Mouse (Mus musculus) forebrain, embryonic 13.5 days (tissue): ENCODE data around the gene P2rx1. TPM values are rescaled to one million over a fixed set of nuclear protein-coding genes. Genes with fewer than 3 reads are reported as not detected.

Experiments used
- ATAC-seq: fragments of 200-750 bp; cut with Nextera tagmentation; 2 replicates; pipeline ENCODE4 v1.8.0; 2017
- H3K27ac ChIP-seq: fragments of 300-500 bp; sonication (generic); 2 replicates; pipeline ENCODE4 v1.5.1; 2015; ENCODE audit warnings: inconsistent platforms, mild to moderate bottlenecking, moderate library complexity
- H3K27me3 ChIP-seq: fragments of 300-500 bp; sonication (generic); 2 replicates; pipeline ENCODE4 v1.6.1; 2015; ENCODE audit warnings: mild to moderate bottlenecking, inconsistent platforms
- H3K36me3 ChIP-seq: fragments of 300-500 bp; sonication (generic); 2 replicates; pipeline ENCODE4 v1.6.1; 2015; ENCODE audit warnings: mild to moderate bottlenecking, inconsistent platforms; ENCODE audit not compliant: poor library complexity, severe bottlenecking
- H3K4me1 ChIP-seq: fragments of 300-500 bp; sonication (generic); 2 replicates; pipeline ENCODE4 v1.6.1; 2015; ENCODE audit warnings: inconsistent platforms
- H3K4me2 ChIP-seq: fragments of 300-500 bp; sonication (generic); 2 replicates; pipeline ENCODE4 v1.6.1; 2015; ENCODE audit warnings: inconsistent platforms, mild to moderate bottlenecking, moderate library complexity
- H3K4me3 ChIP-seq: fragments of 300-500 bp; sonication (generic); 2 replicates; pipeline ENCODE4 v1.5.1; 2015; ENCODE audit warnings: mild to moderate bottlenecking, inconsistent platforms
- H3K9ac ChIP-seq: fragments of 300-500 bp; sonication (generic); 2 replicates; pipeline ENCODE4 v1.6.1; 2015; ENCODE audit warnings: mild to moderate bottlenecking, inconsistent platforms
- H3K9me3 ChIP-seq: fragments of 300-500 bp; sonication (generic); replicated peaks from 2 replicates; pipeline ENCODE4 v1.6.1; 2016; ENCODE audit warnings: inconsistent platforms
- WGBS: fragments of 180-500 bp; shearing (Covaris S2); methylation state at CpG from one replicate; pipeline ENCODE4 v1.1.7; 2015; 5-methylcytosine and 5-hydroxymethylcytosine counted together
- polyA plus RNA-seq: library from polyadenylated mRNA; unstranded; fragments of >200 nt; fragmentation: Nextera tagmentation; extraction: Ambion mirVana; gene quantifications from 2 replicates; pipeline ENCODE4 v1.2.1, GENCODE M21; 2015

Gene P2rx1
- polyA plus RNA-seq, 1 experiment from 2014 or later = 0.46 TPM

GRCm38 (mm10) chr11:73030821-73031498 is 32.1 kb downstream of the P2rx1 start:
- Histone ChIP-seq H3K27ac (peak overlapping the region; percentile 80), H3K4me2 (peak overlapping the region; percentile 64), H3K36me3 (peaks cover 3% of the 10 kb centered on the region; the same call in 1 of the 2 replicates), H3K27me3 (no peaks in the 10 kb centered on the region), H3K4me3 (peak overlapping the region; percentile 29), H3K9ac (peak overlapping the region; percentile 55), H3K9me3 (no peaks in the 10 kb centered on the region), H3K4me1 (peaks cover 8% of the 10 kb centered on the region)
- peak; percentile 96 for ATAC-seq
- 22% methylated on average over 20 of the region's 20 CpGs for WGBS

GRCm38 (mm10) chr11:73031536-73031935 is 32.6 kb downstream of the P2rx1 start:
- ATAC-seq = peak; percentile 7; the same call in 1 of the 2 replicates
- Histone ChIP-seq H3K4me3 (0 out of 2 replicates have a peak overlapping the region, but pooled peaks have one; percentile 29), H3K27ac (peak overlapping the region; percentile 80), H3K4me2 (peak overlapping the region; percentile 64), H3K27me3 (no peaks in the 10 kb centered on the region), H3K36me3 (peaks cover 3% of the 10 kb centered on the region; the same call in 1 of the 2 replicates), H3K9me3 (no peaks in the 10 kb centered on the region), H3K9ac (peak overlapping the region; percentile 55), H3K4me1 (peaks cover 8% of the 10 kb centered on the region)
- WGBS = 68% methylated on average over 5 of the region's 5 CpGs

- no peak for ATAC-seq
- H3K4me3 ChIP-seq = no peak overlapping the region
- 85% methylated on average over 7 of the region's 7 CpGs for WGBS
- H3K27ac ChIP-seq = no peak overlapping the region
- no peak overlapping the region for H3K9ac ChIP-seq
- H3K36me3 ChIP-seq = peaks cover 20% of the 10 kb centered on the region; the same call in 1 of the 2 replicates
- peaks cover 6% of the 10 kb centered on the region for H3K4me1 ChIP-seq
- H3K4me2 ChIP-seq = no peak overlapping the region
- H3K27me3 ChIP-seq = no peaks in the 10 kb centered on the region
- no peaks in the 10 kb centered on the region for H3K9me3 ChIP-seq
Measured at GRCm38 (mm10) chr11:73036077-73036476, 37.2 kb downstream of the P2rx1 start.

DNA sequence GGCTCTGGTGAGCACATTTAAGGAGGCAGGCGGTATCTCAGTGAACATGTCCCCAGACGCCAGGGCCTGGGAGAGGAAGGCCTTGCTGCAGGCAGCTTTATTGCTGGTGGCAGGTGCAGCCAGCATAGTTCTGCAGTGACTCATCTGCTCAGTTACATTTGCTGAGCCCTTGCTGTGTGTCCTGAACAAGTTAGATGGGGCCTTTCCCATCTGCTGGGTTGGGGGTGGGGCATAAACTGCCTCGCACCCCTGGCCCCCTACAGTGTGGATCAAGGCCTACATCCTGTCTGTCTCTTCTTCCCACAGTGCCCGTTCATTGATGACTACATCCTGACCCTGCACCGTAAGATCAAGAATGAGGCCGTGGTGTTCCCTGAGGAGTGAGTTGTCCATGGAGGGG is 38.0 kb downstream of the P2rx1 start:
- no peak overlapping the region for H3K4me3 ChIP-seq
- H3K27me3 ChIP-seq = no peaks in the 10 kb centered on the region
- no peaks in the 10 kb centered on the region for H3K4me1 ChIP-seq
- H3K27ac ChIP-seq = no peak overlapping the region
- no peak overlapping the region for H3K9ac ChIP-seq
- H3K9me3 ChIP-seq = no peaks in the 10 kb centered on the region
- peaks cover 20% of the 10 kb centered on the region; the same call in 1 of the 2 replicates for H3K36me3 ChIP-seq
- no peak for ATAC-seq
- 77% methylated on average over 6 of the region's 6 CpGs for WGBS
- no peak overlapping the region for H3K4me2 ChIP-seq

DNA sequence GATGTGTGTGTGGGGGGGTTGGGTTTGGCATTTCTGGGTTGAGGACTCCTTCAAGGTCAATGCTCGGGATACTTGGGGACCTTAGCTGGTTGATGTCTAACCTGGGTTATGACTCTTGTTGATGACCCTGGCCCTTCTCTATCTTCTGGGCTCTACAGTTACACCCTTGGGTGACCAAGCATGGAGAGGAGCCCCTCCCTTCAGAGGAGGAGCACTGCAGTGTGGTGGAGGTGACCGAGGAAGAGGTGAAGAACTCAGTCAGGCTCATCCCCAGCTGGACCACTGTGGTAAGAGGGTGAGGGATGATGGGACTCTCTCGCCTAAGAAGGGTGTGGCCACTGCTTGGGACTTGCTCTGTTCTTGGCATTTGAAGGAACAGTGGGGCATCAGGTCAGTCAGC is 38.8 kb downstream of the P2rx1 start:
- H3K4me3 ChIP-seq = no peak overlapping the region
- no peak overlapping the region for H3K27ac ChIP-seq
- no peaks in the 10 kb centered on the region for H3K4me1 ChIP-seq
- H3K9ac ChIP-seq = no peak overlapping the region
- WGBS = 89% methylated on average over 3 of the region's 3 CpGs
- H3K9me3 ChIP-seq = no peaks in the 10 kb centered on the region
- ATAC-seq = no peak
- H3K4me2 ChIP-seq = no peak overlapping the region
- peaks cover 20% of the 10 kb centered on the region; the same call in 1 of the 2 replicates for H3K36me3 ChIP-seq
- H3K27me3 ChIP-seq = no peaks in the 10 kb centered on the region

DNA sequence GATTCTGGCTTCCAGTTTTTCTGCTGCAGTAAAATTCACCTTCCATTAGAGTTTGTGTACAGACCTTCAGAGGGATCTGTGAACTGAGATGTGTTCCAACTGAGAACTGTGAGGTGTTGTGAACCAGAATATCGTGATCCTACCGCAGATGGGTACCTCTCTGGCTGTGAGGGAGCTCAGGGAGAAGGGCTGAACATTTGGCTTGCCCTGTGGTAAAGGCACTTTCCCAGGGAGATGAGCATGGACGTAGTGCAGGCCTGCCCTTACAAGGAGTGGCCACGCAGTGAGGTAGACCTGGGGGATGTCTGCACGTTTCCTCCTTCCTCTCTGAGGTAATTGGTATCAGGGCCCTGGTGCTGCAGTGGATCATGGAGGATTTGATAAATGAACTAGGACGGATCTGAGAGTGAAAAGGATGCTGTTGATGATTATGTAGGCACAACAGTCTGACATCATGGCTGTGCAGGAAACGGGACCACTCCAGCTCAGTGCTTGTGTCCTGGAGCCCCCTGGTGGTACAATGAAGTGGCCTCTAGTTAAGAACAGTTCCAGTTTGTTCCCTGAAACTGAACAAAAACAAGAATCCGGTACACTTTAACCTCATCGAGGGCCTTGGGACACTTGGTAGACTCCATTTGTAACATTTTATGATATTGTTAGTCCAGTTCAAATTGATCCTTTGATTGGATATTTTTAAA is 40.3 kb downstream of the P2rx1 start:
- Histone ChIP-seq H3K4me1 (no peaks in the 10 kb centered on the region), H3K27me3 (no peaks in the 10 kb centered on the region), H3K9ac (peak overlapping the region; percentile 26; the same call in 1 of the 2 replicates), H3K4me3 (no peak overlapping the region), H3K9me3 (no peaks in the 10 kb centered on the region), H3K36me3 (peaks cover 17% of the 10 kb centered on the region; the same call in 1 of the 2 replicates), H3K4me2 (no peak overlapping the region), H3K27ac (no peak overlapping the region)
- peak; percentile 91 for ATAC-seq
- whole genome bisulfite sequencing = 58% methylated on average over 9 of the region's 9 CpGs

DNA sequence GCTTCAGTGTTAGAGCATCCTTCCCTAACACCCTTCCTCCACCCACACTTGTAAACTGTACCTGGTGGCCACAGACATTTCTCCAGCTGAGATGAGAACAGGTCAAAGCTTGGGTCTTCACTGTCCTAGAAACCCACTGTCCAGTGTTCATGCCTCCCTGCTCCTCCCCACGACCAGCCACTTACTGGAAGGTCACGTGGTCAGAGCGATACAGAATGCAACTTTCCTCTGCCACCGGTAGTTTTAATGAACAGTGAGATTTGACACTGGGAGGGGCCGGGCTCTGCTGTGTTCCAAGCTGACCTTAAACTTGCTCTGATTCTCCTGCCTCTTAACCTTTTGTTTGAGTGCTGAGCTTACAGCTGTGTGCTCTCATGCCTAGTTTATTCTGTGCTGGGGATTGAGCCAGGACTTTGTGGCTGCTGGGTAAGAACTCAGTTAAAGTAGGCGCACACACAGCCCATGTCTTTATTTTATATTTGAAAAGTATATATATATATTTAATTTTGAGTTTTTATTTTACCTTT is 45.4 kb downstream of the P2rx1 start:
- H3K27ac ChIP-seq = no peak overlapping the region
- WGBS = 65% methylated on average over 6 of the region's 6 CpGs
- H3K4me2 ChIP-seq = no peak overlapping the region
- no peaks in the 10 kb centered on the region for H3K27me3 ChIP-seq
- H3K4me3 ChIP-seq = no peak overlapping the region
- H3K4me1 ChIP-seq = peaks cover 9% of the 10 kb centered on the region
- H3K36me3 ChIP-seq = no peaks in the 10 kb centered on the region
- no peak for ATAC-seq
- no peak overlapping the region for H3K9ac ChIP-seq
- H3K9me3 ChIP-seq = no peaks in the 10 kb centered on the region

DNA sequence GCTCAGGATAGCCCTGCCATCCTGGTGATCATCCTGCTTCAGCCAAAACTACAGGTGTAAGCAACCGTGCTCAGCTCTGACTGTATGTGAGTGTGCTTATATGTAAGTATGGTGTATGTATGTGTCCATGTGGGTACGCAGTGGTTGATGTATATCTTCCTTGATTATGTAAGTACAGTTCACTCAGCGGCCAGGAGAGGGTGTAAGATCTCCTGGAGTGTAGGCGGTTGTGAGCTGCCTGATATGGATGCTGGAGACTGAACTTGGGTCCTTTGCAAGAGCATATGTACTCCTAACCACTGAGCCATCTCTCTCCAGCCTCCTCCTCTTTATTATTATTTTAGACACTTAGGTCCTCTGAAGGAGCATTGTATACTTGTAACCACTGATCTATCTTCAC is 45.9 kb downstream of the P2rx1 start:
- H3K27ac ChIP-seq = no peak overlapping the region
- no peak overlapping the region for H3K9ac ChIP-seq
- H3K36me3 ChIP-seq = 0 out of 2 replicates have a peak, but pooled peaks cover under 1% of the 10 kb centered on the region
- H3K4me3 ChIP-seq = no peak overlapping the region
- peaks cover 13% of the 10 kb centered on the region for H3K4me1 ChIP-seq
- no peaks in the 10 kb centered on the region for H3K27me3 ChIP-seq
- H3K9me3 ChIP-seq = no peaks in the 10 kb centered on the region
- no peak overlapping the region for H3K4me2 ChIP-seq
- no peak for ATAC-seq
- WGBS = 71% methylated on average over 4 of the region's 4 CpGs

- peak; percentile 98 for ATAC-seq
- Histone ChIP-seq H3K27me3 (no peaks in the 10 kb centered on the region), H3K4me2 (peak within 1 kb of the TSS; percentile 86), H3K9ac (peak within 1 kb of the TSS; percentile 93), H3K27ac (peak within 1 kb of the TSS; percentile 81), H3K36me3 (peaks cover 25% of the 10 kb centered on the region), H3K4me1 (peaks cover 15% of the 10 kb centered on the region), H3K4me3 (peak within 1 kb of the TSS; percentile 95), H3K9me3 (no peaks in the 10 kb centered on the region)
- 1% methylated on average over 39 of the region's 39 CpGs for WGBS
Measured at GRCm38 (mm10) chr11:73047542-73047996, 48.7 kb downstream of the P2rx1 start, which contains the start of gene Ncbp3. Ncbp3 (plus strand) TSS chr11:73047783.

- peak; percentile 75 for ATAC-seq
- peaks cover 15% of the 10 kb centered on the region for H3K4me1 ChIP-seq
Measured at GRCm38 (mm10) chr11:73048030-73048876, 49.4 kb downstream of the P2rx1 start.

DNA sequence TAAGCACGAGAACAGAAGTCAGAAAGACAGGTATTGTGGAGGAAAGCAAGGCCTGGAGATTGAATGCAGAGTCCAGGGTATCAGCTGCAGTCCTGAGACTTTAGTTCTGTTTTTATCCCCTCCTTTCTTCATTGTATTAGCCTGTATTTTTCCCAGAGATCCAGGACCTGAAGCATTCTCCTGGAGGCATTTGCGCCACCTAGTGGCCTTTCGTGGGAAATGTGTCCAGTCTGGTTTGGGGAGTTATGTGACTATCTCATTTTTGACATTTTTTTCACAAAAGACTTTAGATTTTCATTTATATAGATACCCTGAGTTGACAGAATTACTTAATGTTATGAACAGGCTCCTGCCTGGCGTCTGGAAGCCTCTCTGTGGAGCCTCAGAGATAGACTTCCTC is 50.4 kb downstream of the P2rx1 start:
- Histone ChIP-seq H3K27ac (peak overlapping the region; percentile 59), H3K27me3 (no peaks in the 10 kb centered on the region), H3K4me1 (peaks cover 15% of the 10 kb centered on the region), H3K4me2 (peak overlapping the region; percentile 86), H3K4me3 (peak overlapping the region; percentile 95), H3K9ac (peak overlapping the region; percentile 93; the same call in 1 of the 2 replicates), H3K9me3 (no peaks in the 10 kb centered on the region), H3K36me3 (peaks cover 43% of the 10 kb centered on the region)
- WGBS = 2% methylated on average over 4 of the region's 4 CpGs
- no peak for ATAC-seq

More at GRCm38 (mm10) chr11:73048030-73048876, 49.4 kb downstream of the P2rx1 start:
- peak overlapping the region; percentile 86 for H3K4me2 ChIP-seq
- peak overlapping the region; percentile 81 for H3K27ac ChIP-seq
- peaks cover 32% of the 10 kb centered on the region for H3K36me3 ChIP-seq
- H3K9ac ChIP-seq = peak overlapping the region; percentile 93
- WGBS = 2% methylated on average over 48 of the region's 55 CpGs
- H3K9me3 ChIP-seq = no peaks in the 10 kb centered on the region
- peak overlapping the region; percentile 95 for H3K4me3 ChIP-seq
- H3K27me3 ChIP-seq = no peaks in the 10 kb centered on the region
